Mouse (Mus musculus) right cerebral cortex, postnatal 25 days (tissue): ENCODE measurements at regions not wholly inside any gene's neighbourhood (a gene's known extent, or its start where the extent isn't known, plus 50 kb on each side); places are given as distances from the start of the nearest gene placed in this dataset.

Source experiments
- DNase-seq: peaks from one replicate; pipeline ENCODE4 v3.0.0; 2022

DNA sequence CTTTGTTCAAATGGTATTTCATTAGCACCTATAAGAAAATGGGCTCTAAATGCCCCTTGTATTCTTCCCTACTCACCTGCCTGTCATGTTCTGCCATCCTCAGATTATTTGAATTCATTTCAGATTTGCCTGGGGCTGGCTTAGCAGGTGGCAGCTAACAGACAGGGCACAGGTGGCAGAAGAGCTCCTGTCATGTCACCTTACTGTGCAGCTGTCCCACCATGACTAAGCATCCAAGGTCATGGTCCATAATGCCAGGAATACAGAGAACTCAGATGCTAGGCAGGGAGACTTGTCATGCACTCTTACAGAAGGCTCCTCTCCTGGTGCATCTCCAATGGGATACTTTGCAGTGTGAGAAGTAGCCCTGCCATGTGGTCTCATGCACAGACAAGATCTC lies 458.7 kb downstream of the Tmem135 start:
- no peak for DNase-seq

DNA sequence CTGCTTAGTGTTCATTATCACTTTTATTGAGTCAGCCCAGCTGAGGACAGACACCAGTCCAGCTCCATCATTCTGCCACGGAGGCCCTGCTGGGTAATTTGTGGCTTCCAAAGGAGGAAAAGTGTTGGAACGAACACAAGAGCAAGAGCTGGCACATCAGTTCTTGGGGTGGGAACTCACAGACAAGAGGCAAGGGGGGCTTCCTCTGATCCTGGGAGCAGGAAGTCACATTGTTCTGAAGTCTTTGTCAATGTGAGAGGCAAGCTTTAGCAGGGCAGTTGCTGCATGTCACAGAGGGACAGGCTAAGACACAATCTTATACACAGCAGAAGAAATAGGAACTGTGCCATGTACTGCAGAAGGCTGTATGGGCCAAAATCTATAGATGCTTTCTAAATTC lies 459.1 kb downstream of the Tmem135 start:
- no peak for DNase-seq

DNA sequence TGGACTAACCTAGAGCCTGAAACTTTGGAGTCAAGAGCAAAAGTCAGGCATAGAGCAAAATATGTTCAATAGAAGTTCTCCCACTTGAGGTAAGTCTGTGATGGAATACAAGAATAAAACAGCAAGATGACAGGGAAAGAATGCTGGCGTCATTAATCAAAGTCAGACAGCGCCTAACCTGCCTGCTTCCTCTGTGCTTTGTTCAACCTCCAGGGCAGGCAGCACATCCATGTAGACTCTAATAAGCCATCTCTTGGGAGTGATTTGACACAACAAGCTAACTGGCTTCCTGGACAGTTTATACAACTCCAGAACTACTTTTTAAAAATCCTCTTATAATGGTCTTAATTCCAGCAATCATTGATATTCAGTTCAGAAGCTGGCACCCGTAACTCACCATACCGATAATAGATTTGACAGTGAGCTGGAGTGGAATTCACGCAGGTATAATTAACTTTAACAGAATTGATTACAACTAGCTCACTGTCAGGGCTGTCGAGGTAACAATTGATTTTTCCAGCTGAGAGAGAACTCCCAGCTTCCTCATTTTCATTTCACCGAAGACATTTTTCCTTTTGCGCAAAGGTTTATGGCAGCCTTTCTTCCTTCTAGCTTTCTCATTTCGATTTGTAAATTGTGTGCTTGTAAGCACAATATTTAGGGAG lies 462.6 kb downstream of the Tmem135 start:
- DNase-seq, result no peak

DNA sequence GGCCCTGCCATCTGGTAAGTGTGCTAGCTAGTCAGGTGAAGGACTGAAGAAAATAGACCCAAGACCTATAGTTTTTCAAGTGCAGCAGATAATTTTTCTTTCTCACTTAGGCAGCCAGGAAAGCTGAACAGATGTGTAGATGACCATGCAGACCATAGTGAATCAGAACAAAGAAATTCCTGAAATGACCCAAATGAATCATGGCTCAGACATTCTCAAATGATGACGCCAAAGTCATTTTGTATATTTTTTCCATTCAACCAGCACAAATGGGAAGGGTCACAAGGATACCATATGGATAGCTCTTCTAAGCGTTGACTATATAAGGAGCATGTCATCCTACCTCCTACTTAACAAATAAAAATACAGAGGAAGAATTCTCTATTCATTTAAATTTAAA lies 463.8 kb downstream of the Tmem135 start:
- no peak for DNase-seq

DNA sequence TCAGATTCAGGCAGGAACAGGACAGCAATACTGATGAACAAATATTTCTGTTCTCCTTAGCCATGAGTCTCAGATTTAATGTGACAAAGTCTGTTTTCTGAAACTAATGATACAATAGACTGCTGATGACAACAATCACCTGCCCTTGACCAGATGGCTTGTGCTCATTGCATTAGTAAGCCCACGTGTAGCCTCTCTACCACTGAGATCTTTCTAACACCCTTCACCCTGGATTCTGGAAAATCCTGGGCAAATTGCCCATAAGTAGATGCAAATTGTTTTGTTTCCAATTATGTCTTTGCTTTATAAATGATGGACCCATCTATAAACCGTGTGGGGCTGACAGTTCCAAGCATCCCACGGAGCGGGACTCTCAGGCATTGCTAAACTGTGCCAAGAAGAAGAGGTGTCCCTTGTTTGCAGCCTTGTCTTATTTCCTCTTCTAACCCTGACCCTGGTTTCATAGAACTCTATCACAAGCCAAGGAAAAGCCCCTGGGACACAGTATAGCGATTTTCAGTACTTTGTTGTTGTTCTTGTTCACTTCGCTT lies 475.7 kb downstream of the Tmem135 start:
- no peak for DNase-seq
